Mouse (Mus musculus): Measurements from ENCODE around the gene Epb41l4b. TPM values are rescaled to one million over a fixed set of nuclear protein-coding genes. Genes with fewer than 3 reads are reported as not detected.

Gene Epb41l4b
- polyA plus RNA-seq, 1 experiment from 2014 or later: 2.9 TPM

DNA sequence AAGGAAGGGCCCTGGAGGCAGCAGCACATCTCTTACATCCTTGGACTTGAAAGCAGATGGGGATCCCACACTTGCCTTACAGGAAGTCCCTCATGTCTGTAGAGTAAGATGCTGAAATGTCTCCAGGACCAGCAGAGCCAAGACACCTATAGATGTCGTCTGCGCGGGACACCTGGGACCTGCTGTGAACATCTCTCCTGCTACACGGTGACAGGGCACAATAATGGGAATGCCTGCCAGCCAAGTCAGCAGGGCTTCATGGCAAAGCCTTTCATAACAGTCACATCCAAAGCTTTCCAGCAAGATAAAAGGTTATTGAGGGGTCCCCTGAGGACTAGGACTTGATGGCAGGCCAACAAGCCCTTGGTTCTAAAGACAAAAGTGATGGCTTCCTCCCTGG is 45.8 kb downstream of the Epb41l4b start:
- Histone ChIP-seq H3K9ac (ENCODE audit: low read length) (no peak overlapping the region), H3K27me3 (ENCODE audit: control insufficient read depth, insufficient read depth, low read length) (no peaks in the 10 kb centered on the region), H3K36me3 (ENCODE audit: control insufficient read depth, insufficient read depth, low read length) (no peaks in the 10 kb centered on the region), H3K4me1 (ENCODE audit: control insufficient read depth, insufficient read depth, low read length) (no peaks in the 10 kb centered on the region; the same call in 1 of the 2 replicates), H3K27ac (replicated peaks; ENCODE audit: low read depth, low read length) (no peak overlapping the region), H3K4me2 (ENCODE audit: low read depth, severe bottlenecking) (no peak overlapping the region), H3K9me3 (ENCODE audit: control insufficient read depth, low read length) (no peaks in the 10 kb centered on the region), H3K4me3 (ENCODE audit: low read depth, low read length) (no peak overlapping the region)
- 92% methylated on average over 4 of the region's 4 CpGs for WGBS
- ATAC-seq (ENCODE audit: insufficient number of reproducible peaks, low FRiP score, low TSS enrichment, low read depth) (no peak), DNase-seq (ENCODE audit: low spot score) (no peak)

- ATAC-seq (ENCODE audit: insufficient number of reproducible peaks, low FRiP score, low TSS enrichment, low read depth): no peak
- no peak overlapping the region for H3K4me3 ChIP-seq (ENCODE audit: low read depth, low read length)
Observed at GRCm38 (mm10) chr4:57095569-57095968, 47.7 kb downstream of the Epb41l4b start.

GRCm38 (mm10) chr4:57091363-57091762 is 51.9 kb downstream of the Epb41l4b start:
- no peaks in the 10 kb centered on the region for H3K36me3 ChIP-seq (ENCODE audit: control insufficient read depth, insufficient read depth, low read length)
- H3K4me1 ChIP-seq (ENCODE audit: control insufficient read depth, insufficient read depth, low read length): no peaks in the 10 kb centered on the region; the same call in 1 of the 2 replicates
- H3K9me3 ChIP-seq (ENCODE audit: control insufficient read depth, low read length): no peaks in the 10 kb centered on the region
- no peak for DNase-seq (ENCODE audit: low spot score)
- H3K9ac ChIP-seq (ENCODE audit: low read length): no peak overlapping the region
- H3K27me3 ChIP-seq (ENCODE audit: control insufficient read depth, insufficient read depth, low read length): no peaks in the 10 kb centered on the region
- WGBS: 79% methylated on average over 12 of the region's 12 CpGs
- ATAC-seq (ENCODE audit: insufficient number of reproducible peaks, low FRiP score, low TSS enrichment, low read depth): no peak
- no peak overlapping the region for H3K4me2 ChIP-seq (ENCODE audit: low read depth, severe bottlenecking)
- no peak overlapping the region for H3K4me3 ChIP-seq (ENCODE audit: low read depth, low read length)
- no peak overlapping the region for H3K27ac ChIP-seq (replicated peaks; ENCODE audit: low read depth, low read length)

More at GRCm38 (mm10) chr4:57095569-57095968, 47.7 kb downstream of the Epb41l4b start:
- Histone ChIP-seq H3K9ac (ENCODE audit: low read length) (no peak overlapping the region), H3K27ac (replicated peaks; ENCODE audit: low read depth, low read length) (no peak overlapping the region), H3K9me3 (ENCODE audit: control insufficient read depth, low read length) (no peaks in the 10 kb centered on the region), H3K27me3 (ENCODE audit: control insufficient read depth, insufficient read depth, low read length) (no peaks in the 10 kb centered on the region), H3K36me3 (ENCODE audit: control insufficient read depth, insufficient read depth, low read length) (no peaks in the 10 kb centered on the region), H3K4me1 (ENCODE audit: control insufficient read depth, insufficient read depth, low read length) (no peaks in the 10 kb centered on the region; the same call in 1 of the 2 replicates), H3K4me2 (ENCODE audit: low read depth, severe bottlenecking) (no peak overlapping the region)
- no peak for DNase-seq (ENCODE audit: low spot score)

- no peaks in the 10 kb centered on the region for H3K4me1 ChIP-seq (ENCODE audit: control insufficient read depth, insufficient read depth, low read length)
- H3K4me2 ChIP-seq (ENCODE audit: low read depth, severe bottlenecking): no peak overlapping the region
- no peaks in the 10 kb centered on the region for H3K27me3 ChIP-seq (ENCODE audit: control insufficient read depth, insufficient read depth, low read length)
- no peak overlapping the region for H3K4me3 ChIP-seq (ENCODE audit: low read depth, low read length)
- DNase-seq (ENCODE audit: low spot score) (no peak), ATAC-seq (ENCODE audit: insufficient number of reproducible peaks, low FRiP score, low TSS enrichment, low read depth) (no peak)
- H3K9ac ChIP-seq (ENCODE audit: low read length): no peak overlapping the region
- no peaks in the 10 kb centered on the region for H3K9me3 ChIP-seq (ENCODE audit: control insufficient read depth, low read length)
- WGBS: 79% methylated on average over 4 of the region's 4 CpGs
- H3K27ac ChIP-seq (replicated peaks; ENCODE audit: low read depth, low read length): no peak overlapping the region
- no peaks in the 10 kb centered on the region for H3K36me3 ChIP-seq (ENCODE audit: control insufficient read depth, insufficient read depth, low read length)
Observed at GRCm38 (mm10) chr4:57088301-57088700, 54.9 kb downstream of the Epb41l4b start.

GRCm38 (mm10) chr4:57085750-57086400 is 57.4 kb downstream of the Epb41l4b start:
- DNase-seq (ENCODE audit: low spot score): no peak
- Histone ChIP-seq H3K36me3 (ENCODE audit: control insufficient read depth, insufficient read depth, low read length) (no peaks in the 10 kb centered on the region), H3K27ac (replicated peaks; ENCODE audit: low read depth, low read length) (no peak overlapping the region), H3K4me3 (ENCODE audit: low read depth, low read length) (no peak overlapping the region), H3K9me3 (ENCODE audit: control insufficient read depth, low read length) (no peaks in the 10 kb centered on the region), H3K27me3 (ENCODE audit: control insufficient read depth, insufficient read depth, low read length) (no peaks in the 10 kb centered on the region), H3K4me1 (ENCODE audit: control insufficient read depth, insufficient read depth, low read length) (no peaks in the 10 kb centered on the region), H3K9ac (ENCODE audit: low read length) (no peak overlapping the region), H3K4me2 (ENCODE audit: low read depth, severe bottlenecking) (no peak overlapping the region)
- no peak for ATAC-seq (ENCODE audit: insufficient number of reproducible peaks, low FRiP score, low TSS enrichment, low read depth)
- WGBS: 82% methylated on average over 10 of the region's 10 CpGs

GRCm38 (mm10) chr4:57083653-57084052 is 59.6 kb downstream of the Epb41l4b start:
- H3K27ac ChIP-seq (replicated peaks; ENCODE audit: low read depth, low read length): no peak overlapping the region
- no peak overlapping the region for H3K9ac ChIP-seq (ENCODE audit: low read length)
- no peak overlapping the region for H3K4me2 ChIP-seq (ENCODE audit: low read depth, severe bottlenecking)
- no peak overlapping the region for H3K4me3 ChIP-seq (ENCODE audit: low read depth, low read length)
- no peaks in the 10 kb centered on the region for H3K4me1 ChIP-seq (ENCODE audit: control insufficient read depth, insufficient read depth, low read length)
- no peak for DNase-seq (ENCODE audit: low spot score)
- H3K9me3 ChIP-seq (ENCODE audit: control insufficient read depth, low read length): no peaks in the 10 kb centered on the region
- ATAC-seq (ENCODE audit: insufficient number of reproducible peaks, low FRiP score, low TSS enrichment, low read depth): no peak
- no peaks in the 10 kb centered on the region for H3K27me3 ChIP-seq (ENCODE audit: control insufficient read depth, insufficient read depth, low read length)
- no peaks in the 10 kb centered on the region for H3K36me3 ChIP-seq (ENCODE audit: control insufficient read depth, insufficient read depth, low read length)
- WGBS: 72% methylated on average over 11 of the region's 11 CpGs

DNA sequence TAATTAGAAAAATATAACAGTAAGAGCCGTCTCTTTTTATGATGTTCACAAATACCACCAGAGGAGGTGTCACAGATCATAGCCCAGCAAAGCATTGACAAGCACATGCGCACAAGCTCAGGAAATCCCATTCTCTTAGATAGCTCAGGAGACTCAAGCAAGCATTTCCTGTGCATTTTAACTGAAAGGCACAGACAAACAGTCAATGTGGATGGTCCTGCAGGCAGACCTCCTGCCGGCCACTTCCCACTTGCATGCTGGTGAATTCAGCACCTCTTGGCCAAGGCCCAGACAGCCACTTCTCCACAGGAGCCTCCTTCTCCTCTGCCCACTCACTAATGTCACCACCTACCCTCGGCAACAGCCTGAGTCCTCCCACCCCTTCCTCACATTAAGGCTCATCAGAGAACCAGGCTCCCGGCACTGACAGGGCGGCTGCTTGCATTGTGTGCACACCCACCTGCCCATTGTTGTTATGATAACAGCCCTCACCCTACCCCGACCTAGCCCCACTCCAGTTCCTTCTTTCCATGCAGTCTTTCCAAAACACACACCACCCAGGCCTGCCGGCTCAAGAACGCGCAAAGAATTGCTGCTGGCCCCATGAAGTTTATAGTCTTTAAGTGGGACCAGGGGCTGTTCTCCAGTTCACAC is 60.3 kb downstream of the Epb41l4b start:
- ATAC-seq (ENCODE audit: insufficient number of reproducible peaks, low FRiP score, low TSS enrichment, low read depth): no peak
- Histone ChIP-seq H3K36me3 (ENCODE audit: control insufficient read depth, insufficient read depth, low read length) (no peaks in the 10 kb centered on the region), H3K27me3 (ENCODE audit: control insufficient read depth, insufficient read depth, low read length) (no peaks in the 10 kb centered on the region), H3K27ac (replicated peaks; ENCODE audit: low read depth, low read length) (no peak overlapping the region), H3K4me2 (ENCODE audit: low read depth, severe bottlenecking) (no peak overlapping the region), H3K9ac (ENCODE audit: low read length) (no peak overlapping the region), H3K9me3 (ENCODE audit: control insufficient read depth, low read length) (no peaks in the 10 kb centered on the region), H3K4me3 (ENCODE audit: low read depth, low read length) (no peak overlapping the region), H3K4me1 (ENCODE audit: control insufficient read depth, insufficient read depth, low read length) (no peaks in the 10 kb centered on the region)
- no peak for DNase-seq (ENCODE audit: low spot score)
- WGBS: 75% methylated on average over 10 of the region's 10 CpGs

GRCm38 (mm10) chr4:57081463-57081862 is 61.8 kb downstream of the Epb41l4b start:
- ATAC-seq (ENCODE audit: insufficient number of reproducible peaks, low FRiP score, low TSS enrichment, low read depth) (no peak), DNase-seq (ENCODE audit: low spot score) (no peak)
- H3K27me3 ChIP-seq (ENCODE audit: control insufficient read depth, insufficient read depth, low read length): no peaks in the 10 kb centered on the region
- no peak overlapping the region for H3K4me3 ChIP-seq (ENCODE audit: low read depth, low read length)
- H3K9ac ChIP-seq (ENCODE audit: low read length): no peak overlapping the region
- no peak overlapping the region for H3K27ac ChIP-seq (replicated peaks; ENCODE audit: low read depth, low read length)
- H3K4me1 ChIP-seq (ENCODE audit: control insufficient read depth, insufficient read depth, low read length): no peaks in the 10 kb centered on the region
- H3K4me2 ChIP-seq (ENCODE audit: low read depth, severe bottlenecking): no peak overlapping the region
- H3K9me3 ChIP-seq (ENCODE audit: control insufficient read depth, low read length): no peaks in the 10 kb centered on the region
- H3K36me3 ChIP-seq (ENCODE audit: control insufficient read depth, insufficient read depth, low read length): no peaks in the 10 kb centered on the region
- 57% methylated on average over 7 of the region's 7 CpGs for WGBS

Measured in limb, embryonic 11.5 days (tissue).